Mouse (Mus musculus): ENCODE data around the gene Ankrd36.
"Not testable (repeated sequence)": the region's sequence is repeated elsewhere in the genome, so short reads cannot be mapped to it uniquely, and the experiment has no call there.

Gene Ankrd36

GRCm38 (mm10) chr11:5569474-5569873 lies at the start of gene Ankrd36:
Ankrd36 (plus strand) TSS chr11:5569684.
- no peak for DNase-seq (ENCODE audit: low spot score in 2 of 2)

- DNase-seq (ENCODE audit: low spot score in 2 of 2) = peak; percentile 91 to 98
Observed at GRCm38 (mm10) chr11:5520412-5521265, 48.8 kb upstream of the Ankrd36 start, which contains the start of gene Xbp1. Xbp1 (plus strand) TSS chr11:5520659.

GRCm38 (mm10) chr11:5521266-5521515 lies 48.3 kb upstream of the Ankrd36 start:
- DNase-seq (ENCODE audit: low spot score in 2 of 2) = no peak

GRCm38 (mm10) chr11:5521516-5522291 lies 47.8 kb upstream of the Ankrd36 start:
- peak; percentile 54 to 77 for DNase-seq (ENCODE audit: low spot score in 2 of 2)

GRCm38 (mm10) chr11:5522798-5523415 lies 46.6 kb upstream of the Ankrd36 start:
- no peak for DNase-seq (ENCODE audit: low spot score in 2 of 2)

- no peak for DNase-seq (ENCODE audit: low spot score in 2 of 2)
Observed at GRCm38 (mm10) chr11:5525418-5525817, 44.1 kb upstream of the Ankrd36 start.

GRCm38 (mm10) chr11:5526573-5527439 lies 42.7 kb upstream of the Ankrd36 start:
- no peak for DNase-seq (ENCODE audit: low spot score in 2 of 2)

GRCm38 (mm10) chr11:5527865-5528523 lies 41.5 kb upstream of the Ankrd36 start:
- no peak for DNase-seq (ENCODE audit: low spot score in 2 of 2)

- no peak for DNase-seq (ENCODE audit: low spot score in 2 of 2)
Observed at GRCm38 (mm10) chr11:5528841-5529240, 40.6 kb upstream of the Ankrd36 start.

- DNase-seq (ENCODE audit: low spot score in 2 of 2) = no peak
Observed at GRCm38 (mm10) chr11:5530172-5530571, 39.3 kb upstream of the Ankrd36 start.

- DNase-seq (ENCODE audit: low spot score in 2 of 2) = no peak
Observed at GRCm38 (mm10) chr11:5530717-5531116, 38.8 kb upstream of the Ankrd36 start.

GRCm38 (mm10) chr11:5533108-5533507 lies 36.4 kb upstream of the Ankrd36 start:
- no peak for DNase-seq (ENCODE audit: low spot score in 2 of 2)

GRCm38 (mm10) chr11:5537454-5537853 lies 32.0 kb upstream of the Ankrd36 start:
- DNase-seq (ENCODE audit: low spot score in 2 of 2) = not testable (repeated sequence)

- no peak for DNase-seq (ENCODE audit: low spot score in 2 of 2)
Observed at GRCm38 (mm10) chr11:5540331-5540730, 29.2 kb upstream of the Ankrd36 start.

- DNase-seq (ENCODE audit: low spot score in 2 of 2) = no peak
Observed at GRCm38 (mm10) chr11:5541230-5541798, 28.2 kb upstream of the Ankrd36 start.

- DNase-seq (ENCODE audit: low spot score in 2 of 2) = peak; percentile 59 to 88
Observed at GRCm38 (mm10) chr11:5541799-5542481, 27.5 kb upstream of the Ankrd36 start, which contains the start of gene Ccdc117. Ccdc117 (minus strand) TSS chr11:5542187.

- no peak for DNase-seq (ENCODE audit: low spot score in 2 of 2)
Observed at GRCm38 (mm10) chr11:5542482-5543185, 26.9 kb upstream of the Ankrd36 start.

GRCm38 (mm10) chr11:5543281-5543680 lies 26.2 kb upstream of the Ankrd36 start:
- no peak for DNase-seq (ENCODE audit: low spot score in 2 of 2)

GRCm38 (mm10) chr11:5544709-5545108 lies 24.8 kb upstream of the Ankrd36 start:
- DNase-seq (ENCODE audit: low spot score in 2 of 2) = not testable (repeated sequence)
